Mouse (Mus musculus) MEL (cell line): ENCODE measurements around the gene Gm6583. TPM values are rescaled to one million over a fixed set of nuclear protein-coding genes. Genes with fewer than 3 reads are reported as not detected.

ENCODE experiments used
- DNase-seq: peaks from one replicate; pipeline ENCODE4 v3.0.0; 2011; ENCODE audit warnings: low read depth, low spot score
- H3K27ac ChIP-seq: 2 replicates; pipeline ENCODE4 v1.5.1; 2012; ENCODE audit warnings: low read depth, mild to moderate bottlenecking, control low read depth, low read length, moderate library complexity; ENCODE audit not compliant: control insufficient read depth
- H3K27me3 ChIP-seq, 2 experiments: fragments of 150-350 bp in 1 of 2; sonication (generic) in 1 of 2; 2 replicates each; pipeline ENCODE4 v1.6.1; 2012; ENCODE audit warnings: low read length in 2 of 2, mild to moderate bottlenecking in 2 of 2, improper control_type of control experiment in 1 of 2, moderate library complexity in 1 of 2; ENCODE audit not compliant: insufficient read depth in 2 of 2, control insufficient read depth in 1 of 2
- H3K36me3 ChIP-seq, 2 experiments: 2 replicates each; pipeline ENCODE4 v1.6.1; 2012 to 2014; ENCODE audit warnings: low read length in 2 of 2, improper control_type of control experiment in 1 of 2, inconsistent platforms in 1 of 2, mild to moderate bottlenecking in 1 of 2; ENCODE audit not compliant: insufficient read depth in 2 of 2, control insufficient read depth in 1 of 2
- H3K4me1 ChIP-seq, 2 experiments: fragments of 150-350 bp in 1 of 2; sonication (generic) in 1 of 2; 2 replicates each; pipeline ENCODE4 v1.6.1; 2012; ENCODE audit warnings: low read length in 2 of 2, improper control_type of control experiment in 1 of 2, mild to moderate bottlenecking in 1 of 2; ENCODE audit not compliant: insufficient read depth in 2 of 2, control insufficient read depth in 1 of 2
- H3K4me3 ChIP-seq, 2 experiments: fragments of 150-350 bp in 1 of 2; sonication (generic) in 1 of 2; 2 replicates each; pipeline ENCODE4 v1.5.1; 2012; ENCODE audit warnings: low read depth in 2 of 2, low read length in 2 of 2, mild to moderate bottlenecking in 2 of 2, moderate library complexity in 2 of 2, control low read depth in 1 of 2, improper control_type of control experiment in 1 of 2; ENCODE audit not compliant: control insufficient read depth in 1 of 2, insufficient read depth in 1 of 2
- H3K79me2 ChIP-seq: 2 replicates; pipeline ENCODE4 v1.6.1; 2012; ENCODE audit warnings: mild to moderate bottlenecking, low read length, moderate library complexity; ENCODE audit not compliant: control insufficient read depth, poor library complexity, insufficient read depth
- H3K9ac ChIP-seq: 2 replicates; pipeline ENCODE4 v1.6.1; 2012; ENCODE audit warnings: low read depth, mild to moderate bottlenecking, control low read depth, low read length, moderate library complexity; ENCODE audit not compliant: control insufficient read depth, poor library complexity, severe bottlenecking
- H3K9me3 ChIP-seq: fragments of 150-350 bp; sonication (generic); replicated peaks from 2 replicates; pipeline ENCODE4 v1.6.1; 2012; ENCODE audit warnings: mild to moderate bottlenecking, low read length, improper control_type of control experiment, moderate library complexity; ENCODE audit not compliant: insufficient read depth
- CHD1 ChIP-seq: IDR thresholded peaks from 2 replicates; pipeline ENCODE4 v1.6.1; 2012; ENCODE audit warnings: low read depth, mild to moderate bottlenecking, inconsistent platforms, low read length, improper control_type of control experiment
- CHD2 ChIP-seq: IDR thresholded peaks from 2 replicates; pipeline ENCODE4 v1.6.1; 2011; ENCODE audit warnings: low read length, improper control_type of control experiment
- CTCF ChIP-seq, 3 experiments: IDR thresholded peaks in 2 of 3; conservative IDR thresholded peaks in 1 of 3; 2 replicates each; pipeline ENCODE4 v1.5.1; 2011 to 2012; ENCODE audit warnings: low read length in 3 of 3, low read depth in 2 of 3, mild to moderate bottlenecking in 2 of 3, improper control_type of control experiment in 1 of 3, inconsistent platforms in 1 of 3, mixed read lengths in 1 of 3, moderate library complexity in 1 of 3; ENCODE audit not compliant: control insufficient read depth in 1 of 3, insufficient read depth in 1 of 3, poor library complexity in 1 of 3, severe bottlenecking in 1 of 3
- E2F4 ChIP-seq: IDR thresholded peaks from 2 replicates; pipeline ENCODE4 v1.6.1; 2011; ENCODE audit warnings: low read depth, low read length, improper control_type of control experiment, borderline replicate concordance
- ELF1 ChIP-seq: IDR thresholded peaks from 2 replicates; pipeline ENCODE4 v1.6.1; 2014; ENCODE audit warnings: low read depth, mild to moderate bottlenecking, inconsistent platforms, low read length, improper control_type of control experiment, moderate library complexity
- ETS1 ChIP-seq: IDR thresholded peaks from 2 replicates; pipeline ENCODE4 v1.6.1; 2012; ENCODE audit warnings: low read depth, mild to moderate bottlenecking, inconsistent platforms, low read length, improper control_type of control experiment, moderate library complexity
- HCFC1 ChIP-seq: IDR thresholded peaks from 2 replicates; pipeline ENCODE4 v1.6.1; 2012; ENCODE audit warnings: low read depth, mild to moderate bottlenecking, inconsistent platforms, low read length, improper control_type of control experiment, moderate library complexity
- JUND ChIP-seq: IDR thresholded peaks from 2 replicates; pipeline ENCODE4 v1.6.1; 2011; ENCODE audit warnings: low read depth, mild to moderate bottlenecking, improper control_type of control experiment, low read length
- KAT2A ChIP-seq: conservative IDR thresholded peaks from 2 replicates; pipeline ENCODE4 v1.6.1; 2012; ENCODE audit warnings: low read depth, low read length, improper control_type of control experiment, inconsistent platforms
- MAFK ChIP-seq: IDR thresholded peaks from 2 replicates; pipeline ENCODE4 v1.6.1; 2011; ENCODE audit warnings: low read depth, mild to moderate bottlenecking, low read length, improper control_type of control experiment, borderline replicate concordance
- MAX ChIP-seq: IDR thresholded peaks from 2 replicates; pipeline ENCODE4 v1.6.1; 2011; ENCODE audit warnings: low read length, improper control_type of control experiment
- MAZ ChIP-seq: IDR thresholded peaks from 2 replicates; pipeline ENCODE4 v1.6.1; 2012; ENCODE audit warnings: low read depth, mild to moderate bottlenecking, inconsistent platforms, low read length, improper control_type of control experiment
- MXI1 ChIP-seq: IDR thresholded peaks from 2 replicates; pipeline ENCODE4 v1.6.1; 2011; ENCODE audit warnings: mild to moderate bottlenecking, low read depth, low read length, improper control_type of control experiment
- MYB ChIP-seq: IDR thresholded peaks from 2 replicates; pipeline ENCODE4 v1.6.1; 2011; ENCODE audit warnings: mild to moderate bottlenecking, low read depth, low read length, improper control_type of control experiment
- POLR2A ChIP-seq, 2 experiments: IDR thresholded peaks; 2 replicates each; pipeline ENCODE4 v1.6.1; 2011 to 2012; ENCODE audit warnings: low read length in 2 of 2, mild to moderate bottlenecking in 2 of 2, control low read depth in 1 of 2, improper control_type of control experiment in 1 of 2, low read depth in 1 of 2, moderate library complexity in 1 of 2; ENCODE audit not compliant: control insufficient read depth in 1 of 2, insufficient read depth in 1 of 2, poor library complexity in 1 of 2
- RCOR1 ChIP-seq: IDR thresholded peaks from 2 replicates; pipeline ENCODE4 v1.6.1; 2012; ENCODE audit warnings: low read depth, mild to moderate bottlenecking, inconsistent platforms, low read length, improper control_type of control experiment
- SMC3 ChIP-seq: IDR thresholded peaks from 2 replicates; pipeline ENCODE4 v1.6.1; 2011; ENCODE audit warnings: low read depth, low read length, improper control_type of control experiment
- TAL1 ChIP-seq: IDR thresholded peaks from 2 replicates; pipeline ENCODE4 v1.6.1; 2012; ENCODE audit warnings: mild to moderate bottlenecking, inconsistent platforms, low read length, moderate library complexity, mixed read lengths
- TBP ChIP-seq: IDR thresholded peaks from 2 replicates; pipeline ENCODE4 v1.8.0; 2011; ENCODE audit warnings: low read depth, low read length, improper control_type of control experiment
- TCF12 ChIP-seq: IDR thresholded peaks from 2 replicates; pipeline ENCODE4 v1.6.1; 2014; ENCODE audit warnings: low read depth, mild to moderate bottlenecking, inconsistent platforms, low read length, improper control_type of control experiment, moderate library complexity
- UBTF ChIP-seq: IDR thresholded peaks from 2 replicates; pipeline ENCODE4 v1.6.1; 2012; ENCODE audit warnings: low read depth, mild to moderate bottlenecking, inconsistent platforms, low read length, improper control_type of control experiment, moderate library complexity, borderline replicate concordance; ENCODE audit not compliant: insufficient read depth
- ZMIZ1 ChIP-seq: IDR thresholded peaks from 2 replicates; pipeline ENCODE4 v1.6.1; 2012; ENCODE audit warnings: low read depth, mild to moderate bottlenecking, inconsistent platforms, low read length, improper control_type of control experiment, moderate library complexity
- polyA plus RNA-seq, 2 experiments: library from polyadenylated mRNA; stranded (reverse) in 1 of 2; unstranded in 1 of 2; fragments of >175 nt in 1 of 2; fragments of >200 nt in 1 of 2; gene quantifications; 2 replicates each; pipeline versions ENCODE4 v1.2.1 to v1.2.4; 2012; ENCODE audit warnings: low replicate concordance in 2 of 2, low read depth in 1 of 2; ENCODE audit not compliant: insufficient read length in 2 of 2, insufficient read depth in 1 of 2, missing spikeins in 1 of 2
- total RNA-seq: library from RNA; depleted of rRNA; stranded (reverse); fragments of 300-350 nt; gene quantifications from 2 replicates; pipeline ENCODE4 v1.2.3, GENCODE M21; 2012

The Gm6583 gene
- total and polyA plus RNA-seq, 3 experiments, result 0.04 to 0.11 TPM; not detected in 1

DNA sequence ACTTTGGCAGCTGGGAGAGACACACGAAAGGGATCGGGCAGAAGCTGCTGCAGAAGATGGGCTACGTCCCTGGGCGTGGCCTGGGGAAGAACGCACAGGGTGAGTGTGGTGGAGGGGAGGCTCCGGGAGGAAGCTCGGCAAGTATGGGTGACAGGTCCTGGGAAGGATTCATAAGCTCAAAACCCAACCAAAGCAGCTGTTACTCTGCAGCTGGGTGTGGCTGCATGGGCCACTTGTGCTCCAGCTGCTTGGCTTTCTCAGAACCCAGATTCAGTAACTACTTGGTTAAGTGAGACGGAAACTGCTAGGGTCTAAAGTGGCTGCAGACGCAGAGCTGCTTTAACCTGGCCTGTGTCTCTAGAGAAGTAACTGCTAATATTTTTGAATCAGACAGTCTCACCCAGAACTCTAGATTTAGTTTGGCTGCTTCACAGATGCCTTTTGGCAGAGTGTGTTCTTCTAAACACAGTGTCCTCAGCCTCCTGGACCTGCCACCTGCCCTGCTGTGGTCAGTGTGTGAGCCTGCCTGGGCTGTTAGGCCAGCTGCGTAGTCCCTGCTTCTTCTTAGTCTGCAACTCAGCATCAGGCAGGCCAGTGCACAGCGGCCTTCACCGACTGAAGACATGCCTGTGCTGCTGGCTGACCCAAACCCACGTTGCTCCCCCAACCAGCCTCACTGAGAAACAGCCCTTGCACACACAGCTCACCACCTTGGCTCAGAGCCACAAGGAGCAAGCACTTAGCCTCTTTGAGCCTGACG lies 25.8 kb downstream of the Gm6583 start:
- Histone ChIP-seq H3K79me2 (peaks cover 18% of the 10 kb centered on the region), H3K4me1 (0 out of 4 replicates have a peak, but pooled peaks cover 0 to 10% of the 10 kb centered on the region in 2 experiments), H3K4me3 (no peak overlapping the region)
- no peak for DNase-seq
- TF ChIP-seq POLR2A (IDR thresholded peaks at IDR 0.05; ENCODE audit: control insufficient read depth in 1 of 2, insufficient read depth in 1 of 2, low read depth in 1 of 2, low read length in 2 of 2, poor library complexity in 1 of 2) (no peak), MAX (no peak), MAFK (no peak), TCF12 (no peak), CHD2 (no peak), E2F4 (no peak), MAZ (no peak), TBP (no peak), MYB (no peak), ETS1 (no peak)
- TF ChIP-seq, all 39 proteins: peak for 0
- Histone ChIP-seq H3K9ac (no peak overlapping the region), H3K36me3 (peaks cover 5 to 6% of the 10 kb centered on the region in 2 experiments; a peak in 3 of 4 replicates), H3K27me3 (no peaks in the 10 kb centered on the region), H3K27ac (no peak overlapping the region), H3K9me3 (no peaks in the 10 kb centered on the region)

DNA sequence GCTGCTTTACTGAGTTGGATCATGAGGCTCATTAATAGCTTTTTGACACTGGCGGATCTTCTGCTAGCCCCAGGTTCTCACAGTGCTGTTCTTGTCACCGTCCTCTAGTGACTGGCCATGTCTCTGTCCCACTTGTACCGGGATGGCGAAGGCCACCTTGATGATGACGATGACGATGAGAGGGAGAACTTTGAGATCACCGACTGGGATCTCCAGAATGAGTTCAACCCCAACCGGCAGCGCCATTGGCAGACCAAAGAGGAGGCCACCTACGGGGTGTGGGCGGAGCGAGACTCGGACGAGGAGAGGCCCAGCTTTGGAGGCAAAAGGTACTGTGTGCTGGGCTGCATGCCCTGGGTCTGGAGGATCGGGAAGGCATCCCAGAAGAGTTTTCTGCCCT lies 28.0 kb downstream of the Gm6583 start:
- peaks cover 0 to 17% of the 10 kb centered on the region in 2 experiments; a peak in 2 of 4 replicates for H3K4me1 ChIP-seq
- no peak overlapping the region for H3K27ac ChIP-seq
- TF ChIP-seq E2F4 (no peak), RCOR1 (no peak), SMC3 (no peak)
- no peak overlapping the region for H3K9ac ChIP-seq
- H3K79me2 ChIP-seq, result peaks cover 18% of the 10 kb centered on the region
- H3K4me3 ChIP-seq, result no peak overlapping the region
- H3K27me3 ChIP-seq, result no peaks in the 10 kb centered on the region
- peaks cover 0 to 13% of the 10 kb centered on the region in 2 experiments; a peak in 3 of 4 replicates for H3K36me3 ChIP-seq
- DNase-seq, result no peak
- H3K9me3 ChIP-seq, result no peaks in the 10 kb centered on the region

DNA sequence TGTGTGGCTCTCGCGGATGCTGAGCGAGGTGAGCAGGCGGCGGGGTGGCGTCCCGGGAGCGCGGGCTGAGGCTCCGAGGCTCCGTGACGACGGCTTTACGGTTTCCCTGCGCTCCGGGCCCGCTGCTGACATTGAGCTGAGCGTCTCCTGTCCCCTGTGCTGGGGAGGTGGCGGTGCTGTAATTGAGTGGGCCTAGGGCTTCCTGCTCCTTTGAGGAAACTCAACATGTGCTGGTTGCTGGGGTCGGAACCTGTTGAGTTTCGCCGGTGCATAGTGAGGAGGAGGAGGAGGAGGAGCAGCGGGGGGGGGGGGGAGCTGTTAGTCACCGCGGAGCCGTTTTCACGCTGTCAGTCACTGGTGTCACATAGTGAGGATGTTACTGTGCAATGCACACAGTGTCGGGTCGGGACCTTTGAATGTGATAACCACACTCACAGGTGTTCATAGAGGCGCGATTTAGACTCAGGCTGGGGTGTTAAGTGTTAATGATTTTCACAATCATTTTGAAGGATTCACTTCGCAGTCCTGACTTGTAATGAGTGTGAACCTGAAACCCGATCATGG lies 29.3 kb downstream of the Gm6583 start:
- Histone ChIP-seq H3K4me3 (peak overlapping the region; percentile 70 to 88), H3K4me1 (peaks cover 0 to 17% of the 10 kb centered on the region in 2 experiments; a peak in 2 of 4 replicates), H3K36me3 (peaks cover 0 to 13% of the 10 kb centered on the region in 2 experiments; a peak in 3 of 4 replicates), H3K9me3 (no peaks in the 10 kb centered on the region), H3K79me2 (peaks cover 18% of the 10 kb centered on the region), H3K9ac (peak overlapping the region; percentile 78), H3K27me3 (no peaks in the 10 kb centered on the region), H3K27ac (peak overlapping the region; percentile 26; the same call in 1 of the 2 replicates)
- TF ChIP-seq CTCF (IDR thresholded peaks at IDR 0.05 in 2 of 3, conservative IDR thresholded peaks at IDR 0.05 in 1 of 3; ENCODE audit: control insufficient read depth in 1 of 3, insufficient read depth in 1 of 3, low read depth in 2 of 3, low read length in 3 of 3, poor library complexity in 1 of 3, severe bottlenecking in 1 of 3) (no peak), UBTF (no peak), POLR2A (IDR thresholded peaks at IDR 0.05; ENCODE audit: control insufficient read depth in 1 of 2, insufficient read depth in 1 of 2, low read depth in 1 of 2, low read length in 2 of 2, poor library complexity in 1 of 2) (no peak), MAX (no peak), ELF1 (no peak), HCFC1 (no peak), KAT2A (no peak), JUND (no peak), MAZ (no peak), CHD1 (no peak), TAL1 (no peak), ZMIZ1 (no peak), MXI1 (no peak)
- DNase-seq, result no peak
